Mouse (Mus musculus) stomach, embryonic 14.5 days (tissue): ENCODE data around the gene Hspa4. TPM values are rescaled to one million over a fixed set of nuclear protein-coding genes. Genes with fewer than 3 reads are reported as not detected.
"Not testable (repeated sequence)": the region's sequence is repeated elsewhere in the genome, so short reads cannot be mapped to it uniquely, and the experiment has no call there.

Source experiments
- ATAC-seq: fragments of 200-750 bp; cut with Nextera tagmentation; 2 replicates; pipeline ENCODE4 v1.8.0; 2017; ENCODE audit warnings: low read depth, moderate TSS enrichment; ENCODE audit not compliant: insufficient number of reproducible peaks, insufficient read depth, low FRiP score
- H3K27ac ChIP-seq: fragments of 300-500 bp; sonication (generic); 2 replicates; pipeline ENCODE4 v1.5.1; 2014; ENCODE audit warnings: mild to moderate bottlenecking, low read length, moderate library complexity, mixed read lengths
- H3K27me3 ChIP-seq: fragments of 300-500 bp; sonication (generic); 2 replicates; pipeline ENCODE4 v1.6.1; 2014; ENCODE audit warnings: low read length, control low read depth, mixed read lengths; ENCODE audit not compliant: control insufficient read depth, insufficient read depth
- H3K36me3 ChIP-seq: fragments of 300-500 bp; sonication (generic); 2 replicates; pipeline ENCODE4 v1.6.1; 2014; ENCODE audit warnings: mild to moderate bottlenecking, control low read depth, low read length, moderate library complexity, mixed read lengths; ENCODE audit not compliant: control insufficient read depth, insufficient read depth
- H3K4me1 ChIP-seq: fragments of 300-500 bp; sonication (generic); 2 replicates; pipeline ENCODE4 v1.6.1; 2014; ENCODE audit warnings: low read length, control low read depth, mixed read lengths; ENCODE audit not compliant: control insufficient read depth, insufficient read depth
- H3K4me2 ChIP-seq: fragments of 300-500 bp; sonication (generic); replicated peaks from 2 replicates; pipeline ENCODE4 v1.6.1; 2014; ENCODE audit warnings: low read depth, low read length, control low read depth
- H3K4me3 ChIP-seq: fragments of 300-500 bp; sonication (generic); 2 replicates; pipeline ENCODE4 v1.5.1; 2014; ENCODE audit warnings: low read depth, low read length, control low read depth
- H3K9ac ChIP-seq: fragments of 300-500 bp; sonication (generic); replicated peaks from 2 replicates; pipeline ENCODE4 v1.6.1; 2014; ENCODE audit warnings: low read depth, mild to moderate bottlenecking, control low read depth, low read length, moderate library complexity, mixed read lengths
- H3K9me3 ChIP-seq: fragments of 300-500 bp; sonication (generic); 2 replicates; pipeline ENCODE4 v1.6.1; 2016; ENCODE audit warnings: low read depth, low read length, control low read depth; ENCODE audit not compliant: control insufficient read depth
- whole genome bisulfite sequencing: fragments of 180-500 bp; shearing (Covaris S2); extraction: QIAGEN DNeasy Blood & Tissue Kit; methylation state at CpG from one replicate; pipeline ENCODE4 v1.1.7; 2014; 5-methylcytosine and 5-hydroxymethylcytosine counted together
- polyA plus RNA-seq: library from polyadenylated mRNA; unstranded; fragments of >200 nt; fragmentation: Nextera tagmentation; extraction: Ambion mirVana; gene quantifications from 2 replicates; pipeline ENCODE4 v1.2.1, GENCODE M21; 2014

The Hspa4 gene
- polyA plus RNA-seq, 1 experiment from 2014 or later = 81.0 TPM

DNA sequence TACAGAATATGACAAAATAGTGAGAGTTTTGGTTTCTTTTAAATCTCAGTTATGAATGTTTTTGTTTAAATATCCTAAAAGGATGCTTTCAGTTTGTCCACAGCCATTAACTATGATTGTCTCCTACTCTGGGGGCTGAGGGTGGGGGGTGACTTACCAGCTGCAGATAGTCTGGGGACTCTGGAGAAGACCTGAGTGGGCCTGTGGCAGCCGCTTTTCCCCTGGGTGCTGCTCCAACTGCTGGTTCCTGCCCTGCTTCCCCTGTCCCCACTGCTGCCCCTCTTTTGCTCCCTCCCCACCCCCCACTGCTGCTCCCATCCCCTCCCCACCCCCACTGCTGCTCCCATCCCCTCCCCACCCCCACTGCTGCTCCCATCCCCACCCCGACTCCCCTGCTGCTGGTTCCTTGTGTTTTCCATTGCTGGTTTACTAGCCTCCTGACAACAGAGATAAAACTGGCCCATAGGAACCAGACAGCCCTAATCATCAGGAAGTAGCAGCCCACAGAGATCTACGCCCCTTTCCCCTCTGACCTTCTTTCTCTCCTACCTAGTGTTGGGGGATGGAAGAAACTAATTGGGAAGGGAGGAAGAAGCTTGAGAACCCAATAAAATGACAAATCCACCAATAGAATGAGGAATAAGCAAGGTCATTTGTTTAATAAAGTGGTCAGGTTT, 35.4 kb upstream of the Hspa4 start:
- H3K27me3 ChIP-seq = no peaks in the 10 kb centered on the region
- no peak overlapping the region for H3K27ac ChIP-seq
- WGBS = 47% methylated on average over 3 of the region's 3 CpGs
- H3K4me3 ChIP-seq = no peak overlapping the region
- H3K9ac ChIP-seq = no peak overlapping the region
- H3K4me2 ChIP-seq = no peak overlapping the region
- H3K36me3 ChIP-seq = peaks cover 20% of the 10 kb centered on the region; the same call in 1 of the 2 replicates
- ATAC-seq = no peak
- no peaks in the 10 kb centered on the region for H3K4me1 ChIP-seq
- H3K9me3 ChIP-seq = no peaks in the 10 kb centered on the region

DNA sequence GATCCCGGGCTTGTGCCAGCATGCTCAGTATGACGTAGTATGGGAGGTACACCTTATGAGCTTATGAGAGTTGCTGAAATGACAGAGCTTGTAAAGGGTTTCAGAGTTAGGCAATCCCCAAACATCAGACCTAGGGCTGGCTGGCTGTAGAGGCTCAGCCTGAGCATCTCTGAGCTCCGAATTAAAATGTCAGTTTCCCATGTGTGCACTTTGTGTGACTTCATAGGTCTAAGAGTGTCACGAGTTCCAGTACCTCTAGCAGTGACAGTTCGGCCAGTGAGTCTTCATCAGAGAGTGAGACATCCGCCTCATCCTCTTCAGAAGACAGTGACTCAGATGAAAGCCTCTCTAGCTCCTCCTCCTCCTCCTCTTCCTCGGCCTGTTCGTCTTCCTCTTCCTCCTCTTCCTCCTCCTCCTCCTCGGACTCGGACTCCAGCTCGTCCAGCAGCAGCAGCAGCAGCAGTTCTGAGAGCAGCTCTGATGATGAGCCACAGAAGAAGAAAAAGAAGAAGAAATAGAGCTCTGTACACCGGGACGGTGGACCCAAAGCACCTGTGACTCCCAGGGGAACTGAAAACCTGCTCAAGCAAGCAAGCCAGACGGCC, 31.9 kb upstream of the Hspa4 start:
- Histone ChIP-seq H3K4me2 (no peak overlapping the region), H3K4me3 (no peak overlapping the region), H3K36me3 (peaks cover 48% of the 10 kb centered on the region), H3K4me1 (no peaks in the 10 kb centered on the region), H3K9ac (no peak overlapping the region), H3K27me3 (no peaks in the 10 kb centered on the region), H3K27ac (no peak overlapping the region), H3K9me3 (no peaks in the 10 kb centered on the region)
- no peak for ATAC-seq
- 87% methylated on average over 14 of the region's 14 CpGs for WGBS

DNA sequence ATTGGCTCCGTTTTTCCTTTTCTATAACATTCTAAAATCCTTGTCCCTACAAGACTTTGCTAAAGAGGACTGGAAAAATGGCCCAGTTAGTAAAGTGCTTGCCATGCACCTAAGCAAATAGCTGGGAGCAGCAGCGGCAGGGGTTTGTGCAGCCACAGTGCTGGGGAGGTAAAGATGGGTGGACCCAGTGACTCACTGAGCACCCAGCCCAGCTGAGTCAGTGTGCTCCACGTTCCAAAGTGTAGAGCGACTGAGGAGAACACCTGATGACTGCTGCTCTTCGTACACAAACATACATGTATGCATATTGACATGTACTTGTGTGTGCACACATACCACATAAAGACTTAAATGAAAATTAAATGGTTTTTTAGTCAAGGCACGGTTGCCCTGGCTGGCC, 30.9 kb upstream of the Hspa4 start:
- no peak for ATAC-seq

DNA sequence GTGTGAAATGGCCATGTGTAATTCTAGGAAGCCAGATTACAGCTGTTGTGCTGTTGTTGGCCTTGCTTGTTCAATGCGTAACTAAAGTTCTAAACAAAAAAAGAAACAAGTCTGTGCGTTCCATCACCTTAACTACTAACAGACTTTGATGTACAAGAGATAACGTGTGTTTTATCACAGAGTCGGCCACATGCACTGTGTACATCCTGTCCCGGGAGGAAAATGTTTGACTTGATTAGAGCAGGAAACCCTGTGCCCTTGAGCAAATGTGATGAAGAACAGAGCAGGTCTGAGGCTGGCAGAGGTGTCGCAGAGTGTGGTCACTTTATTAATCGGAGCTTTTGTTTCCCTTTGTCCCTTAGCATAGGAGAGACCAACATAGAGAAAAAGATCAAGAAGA, 30.1 kb upstream of the Hspa4 start:
- Histone ChIP-seq H3K4me1 (0 out of 2 replicates have a peak, but pooled peaks cover under 1% of the 10 kb centered on the region), H3K9me3 (no peaks in the 10 kb centered on the region), H3K9ac (no peak overlapping the region), H3K36me3 (peaks cover 51% of the 10 kb centered on the region), H3K4me2 (no peak overlapping the region), H3K4me3 (no peak overlapping the region), H3K27me3 (no peaks in the 10 kb centered on the region), H3K27ac (no peak overlapping the region)
- ATAC-seq = no peak
- WGBS = 79% methylated on average over 7 of the region's 7 CpGs

More for the DNA sequence above, 30.9 kb upstream of the Hspa4 start:
- H3K9me3 ChIP-seq = no peaks in the 10 kb centered on the region
- no peak overlapping the region for H3K4me3 ChIP-seq
- H3K4me2 ChIP-seq = no peak overlapping the region
- H3K27me3 ChIP-seq = no peaks in the 10 kb centered on the region
- no peak overlapping the region for H3K9ac ChIP-seq
- 95% methylated on average over 6 of the region's 6 CpGs for WGBS
- H3K27ac ChIP-seq = no peak overlapping the region
- H3K4me1 ChIP-seq = no peaks in the 10 kb centered on the region
- H3K36me3 ChIP-seq = peaks cover 51% of the 10 kb centered on the region

DNA sequence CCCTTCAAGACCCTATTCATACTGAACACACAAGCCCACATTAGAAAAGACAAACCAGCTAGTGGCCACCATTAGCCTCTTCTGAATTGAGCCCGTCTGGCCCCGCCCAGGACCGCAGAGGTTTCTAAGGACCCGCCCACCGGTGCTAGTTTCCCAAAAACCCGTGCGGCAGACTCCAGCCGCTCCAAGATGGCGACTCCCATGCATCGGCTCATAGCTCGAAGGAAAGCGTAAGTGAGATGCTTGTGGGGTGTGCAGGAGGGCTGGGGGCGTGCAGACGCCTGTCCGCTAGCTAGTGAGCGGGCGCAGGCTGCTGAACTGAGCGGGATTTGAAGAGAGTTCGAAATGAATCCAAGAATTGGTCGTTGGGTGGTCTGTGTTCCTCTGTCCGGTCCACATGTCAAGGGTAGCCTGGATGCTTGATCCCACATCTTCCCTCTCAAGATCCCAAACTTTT, 24.3 kb upstream of the Hspa4 start, which contains the start of gene Zcchc10:
Gene Zcchc10 (plus strand): TSS at position 168 of the 457 bp plus-strand sequence.
- Histone ChIP-seq H3K9ac (peak within 1 kb of the TSS; percentile 54), H3K27me3 (no peaks in the 10 kb centered on the region), H3K36me3 (peaks cover 24% of the 10 kb centered on the region), H3K4me1 (0 out of 2 replicates have a peak, but pooled peaks cover 3% of the 10 kb centered on the region), H3K27ac (0 out of 2 replicates have a peak within 1 kb of the TSS, but pooled peaks have one; percentile 59), H3K9me3 (no peaks in the 10 kb centered on the region), H3K4me2 (peak within 1 kb of the TSS; percentile 52), H3K4me3 (peak within 1 kb of the TSS; percentile 67)
- under 1% methylated on average over 21 of the region's 21 CpGs for WGBS
- peak; percentile 89 for ATAC-seq

DNA sequence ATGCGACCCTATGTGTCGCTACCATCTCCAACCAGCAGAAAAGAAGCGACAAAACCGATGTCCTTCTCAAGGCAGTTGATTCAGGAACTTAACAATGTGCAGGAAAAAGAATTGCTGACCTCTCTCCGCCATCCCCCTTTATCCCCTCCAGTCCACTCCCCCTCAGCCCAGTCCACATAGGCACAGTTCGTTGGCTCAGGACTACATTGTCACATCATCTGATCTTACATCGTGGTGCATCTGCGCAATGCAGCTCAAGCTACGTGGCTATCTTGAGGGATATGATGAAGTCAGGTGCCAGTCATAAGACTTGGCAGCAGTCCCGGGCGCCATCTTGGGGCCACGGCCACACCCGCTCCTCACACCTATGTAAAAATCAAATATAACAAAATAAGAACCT, 19.6 kb upstream of the Hspa4 start:
- 91% methylated on average over 13 of the region's 13 CpGs for WGBS
- not testable (repeated sequence) for H3K27me3 ChIP-seq, H3K9ac ChIP-seq, H3K4me3 ChIP-seq, ATAC-seq, H3K27ac ChIP-seq, H3K36me3 ChIP-seq, H3K9me3 ChIP-seq, H3K4me2 ChIP-seq, H3K4me1 ChIP-seq

DNA sequence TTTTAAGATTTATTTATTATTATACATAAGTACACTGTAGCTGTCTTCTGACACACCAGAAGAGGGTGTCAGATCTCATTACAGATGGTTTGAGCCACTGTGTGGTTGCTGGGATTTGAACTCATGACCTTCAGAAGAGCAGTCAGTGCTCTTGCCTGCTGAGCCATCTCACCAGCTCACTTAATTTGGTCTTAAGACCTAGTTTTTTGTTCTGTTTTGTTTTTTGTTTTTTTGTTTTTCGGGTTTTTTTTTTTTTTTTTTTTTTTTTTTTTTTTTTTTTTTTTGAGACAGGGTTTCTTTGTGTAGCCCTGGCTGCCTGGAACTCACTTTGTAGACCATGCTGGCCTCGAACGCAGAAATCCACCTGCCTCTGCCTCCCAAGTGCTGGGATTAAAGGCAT, 18.3 kb upstream of the Hspa4 start:
- not testable (repeated sequence) for H3K36me3 ChIP-seq, ATAC-seq
- WGBS = 82% methylated on average over 3 of the region's 3 CpGs

DNA sequence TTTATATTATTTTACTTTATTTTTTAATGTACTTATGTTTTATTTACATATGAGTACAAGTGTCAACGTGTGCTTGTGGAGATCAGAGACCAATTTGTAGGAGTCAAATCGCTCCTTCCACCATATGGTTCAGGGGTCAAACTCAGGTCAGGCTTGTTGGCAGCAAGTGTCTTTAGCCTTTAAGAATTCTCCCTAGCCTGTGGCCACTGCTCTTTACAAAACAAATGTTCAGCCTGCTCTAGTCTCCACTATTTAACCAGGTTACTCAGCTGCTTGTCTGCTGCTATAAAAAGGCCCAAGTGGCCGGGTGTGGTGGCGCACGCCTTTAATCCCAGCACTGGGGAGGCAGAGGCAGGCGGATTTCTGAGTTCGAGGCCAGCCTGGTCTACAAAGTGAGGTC, 17.8 kb upstream of the Hspa4 start:
- Histone ChIP-seq H3K27ac (no peak overlapping the region), H3K9me3 (no peaks in the 10 kb centered on the region), H3K9ac (no peak overlapping the region), H3K4me2 (no peak overlapping the region), H3K27me3 (no peaks in the 10 kb centered on the region), H3K4me1 (no peaks in the 10 kb centered on the region), H3K4me3 (no peak overlapping the region), H3K36me3 (no peaks in the 10 kb centered on the region)
- WGBS = 72% methylated on average over 7 of the region's 7 CpGs
- no peak for ATAC-seq

More for the DNA sequence above, 18.3 kb upstream of the Hspa4 start:
- not testable (repeated sequence) for H3K9me3 ChIP-seq, H3K4me1 ChIP-seq, H3K9ac ChIP-seq, H3K4me2 ChIP-seq, H3K27me3 ChIP-seq, H3K27ac ChIP-seq, H3K4me3 ChIP-seq
